ENCODE assay signal across 12 mouse cellular contexts in the genomic region with DNA sequence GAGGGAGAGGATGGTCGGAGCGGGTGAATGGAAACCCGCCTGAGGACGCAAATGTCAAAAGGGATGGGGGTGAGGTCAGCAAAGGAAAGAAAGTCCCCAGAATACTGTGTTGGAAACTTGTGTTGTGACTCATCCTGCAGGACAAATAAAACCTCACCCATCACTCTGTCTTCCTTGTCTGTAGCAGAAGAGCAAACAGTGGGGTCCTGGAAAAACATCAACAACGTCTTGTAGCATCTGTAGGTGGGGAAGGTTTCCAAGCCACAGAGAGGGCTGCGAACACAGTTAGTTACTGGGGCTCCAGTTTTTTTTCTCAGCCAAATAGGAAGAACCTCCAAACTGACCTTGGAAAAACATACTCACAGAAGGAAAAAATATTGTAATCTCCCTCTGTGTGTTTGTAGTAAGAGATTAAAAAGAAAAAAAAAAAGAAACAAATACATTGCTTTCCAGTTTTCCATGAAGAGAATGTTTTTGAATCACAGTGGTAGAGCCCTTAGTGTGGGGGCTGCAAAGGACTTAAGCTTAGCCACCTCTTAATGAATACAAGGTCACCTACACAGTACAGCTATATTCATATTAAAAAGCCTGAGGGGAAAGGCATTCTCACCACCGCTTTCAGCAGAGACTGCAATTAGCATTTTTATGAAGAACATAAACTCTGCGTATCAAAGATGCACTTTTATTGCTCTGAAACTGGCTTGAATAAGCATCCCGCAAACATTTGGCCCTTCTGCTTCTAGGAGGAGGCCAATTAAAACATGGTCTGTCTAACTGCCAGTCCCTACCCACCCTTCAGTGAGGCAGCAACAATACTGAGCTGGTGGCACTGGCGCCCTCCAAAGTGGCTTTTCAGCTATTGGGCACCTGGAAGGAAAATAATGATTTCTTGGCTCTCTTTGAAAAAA.
DNase-seq lines count a peak whose midpoint lies in the region; ATAC-seq lines count a peak whose summit lies in the region.
"Had no signal": no experiment of that assay in that cellular context is flagged by ENCODE, and none has a peak within 500 bp of the region (broad histone marks: within the 10 kb centered on the region; RNA-seq: fewer than 3 reads in every experiment).

No protein-coding gene starts in this region.

- intact Hi-C loops in heart, postnatal 14 days (cut with DNase I): no loop called here

- ATAC-seq in cerebellum, adult (ENCODE audit: insufficient number of reproducible peaks, low FRiP score, low TSS enrichment): no peak

- DNase-seq in cerebellum, postnatal 10 days: peak; percentile 82 to 85
- peak; percentile 94 for DNase-seq in heart, adult 11 months
- no peak for DNase-seq in heart, postnatal 14 days
- DNase-seq in layer of hippocampus, postnatal 14 days (ENCODE audit: low spot score in 2 of 2): peak; percentile 29 to 64
- DNase-seq in layer of hippocampus, adult 8-10 months (ENCODE audit: low spot score in 2 of 2): no peak
- peak; percentile 26 for DNase-seq in fibroblast of lung, adult 2 months (ENCODE audit: low read depth)
- no peak for DNase-seq in lung, postnatal 36 days
- DNase-seq: adrenal gland, postnatal 14 days; cerebellum, adult 9-10 months; lung, embryonic 14.5 days; thymus, postnatal 14 days had no signal

Comparison
In these comparisons a context has a peak if more than half of its experiments do, and no peak if none do; other contexts are left out.
1. DNase-seq: peak in cerebellum, postnatal 10 days (2 of 2), heart, adult 11 months (single experiment), layer of hippocampus, postnatal 14 days (2 of 2) and fibroblast of lung, adult 2 months (single experiment); none in heart, postnatal 14 days (0 of 2), layer of hippocampus, adult 8-10 months (0 of 2) and lung, postnatal 36 days (single experiment).